Mouse (Mus musculus): ENCODE data around the gene Tnfsf9.

DNA sequence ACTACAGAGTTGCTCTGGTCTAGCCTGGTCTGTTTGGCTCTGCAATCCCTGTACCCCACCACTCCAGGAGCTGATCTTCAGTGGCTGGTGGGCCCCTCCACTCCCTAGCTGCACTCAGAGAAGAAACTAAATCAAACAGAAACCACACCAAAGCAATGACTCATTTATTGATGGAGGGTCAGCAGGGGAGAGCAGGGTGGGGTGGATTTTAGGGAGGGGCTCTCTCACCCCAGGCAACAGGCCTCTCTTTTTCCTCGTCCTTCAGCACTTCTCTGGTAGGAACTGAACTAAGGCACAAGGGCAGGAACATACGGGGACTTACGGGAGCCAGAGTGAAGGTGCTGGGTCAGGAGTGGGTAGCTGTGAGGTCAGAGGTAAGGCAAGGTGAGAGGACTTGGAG lies 25.2 kb upstream of the Tnfsf9 start:
- TF ChIP-seq CTCF (IDR thresholded peaks at IDR 0.05; ENCODE audit: control insufficient read depth, insufficient read depth, low read length) (no peak), POLR2A (IDR thresholded peaks at IDR 0.05; ENCODE audit: borderline replicate concordance, control insufficient read depth, low read depth, low read length) (no peak)
